Mouse (Mus musculus): Measurements from ENCODE around the gene Hmox2.
"Not testable (repeated sequence)": the region's sequence is repeated elsewhere in the genome, so short reads cannot be mapped to it uniquely, and the experiment has no call there.

Gene Hmox2

GRCm38 (mm10) chr16:4725780-4726527 lies at the start of gene Hmox2:
Hmox2 (plus strand) TSS chr16:4726361.
- peak; percentile 97 to 99 for DNase-seq (ENCODE audit: low spot score in 2 of 2)

- DNase-seq (ENCODE audit: low spot score in 2 of 2): no peak
Measured at GRCm38 (mm10) chr16:4676836-4677235, 49.3 kb upstream of the Hmox2 start.

DNA sequence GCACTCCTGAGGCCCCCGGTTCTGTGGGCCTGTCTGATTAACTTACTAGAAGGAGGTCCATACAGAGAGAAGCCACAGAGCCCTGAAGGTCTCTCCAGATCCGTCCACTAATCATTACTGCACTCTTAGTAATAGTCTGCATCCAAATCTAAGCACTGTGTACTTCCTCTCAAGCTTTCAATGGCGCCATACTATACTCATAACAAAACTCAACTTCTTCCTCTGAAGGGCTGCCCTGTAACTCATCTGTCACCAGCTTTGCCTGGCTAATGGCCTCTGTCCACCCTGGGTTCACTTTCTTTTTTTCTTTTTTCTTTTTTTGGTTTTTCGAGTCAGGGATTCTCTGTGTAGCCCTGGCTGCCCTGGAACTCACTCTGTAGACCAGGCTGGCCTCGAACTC lies 48.1 kb upstream of the Hmox2 start:
- no peak for DNase-seq (ENCODE audit: low spot score in 2 of 2)

DNA sequence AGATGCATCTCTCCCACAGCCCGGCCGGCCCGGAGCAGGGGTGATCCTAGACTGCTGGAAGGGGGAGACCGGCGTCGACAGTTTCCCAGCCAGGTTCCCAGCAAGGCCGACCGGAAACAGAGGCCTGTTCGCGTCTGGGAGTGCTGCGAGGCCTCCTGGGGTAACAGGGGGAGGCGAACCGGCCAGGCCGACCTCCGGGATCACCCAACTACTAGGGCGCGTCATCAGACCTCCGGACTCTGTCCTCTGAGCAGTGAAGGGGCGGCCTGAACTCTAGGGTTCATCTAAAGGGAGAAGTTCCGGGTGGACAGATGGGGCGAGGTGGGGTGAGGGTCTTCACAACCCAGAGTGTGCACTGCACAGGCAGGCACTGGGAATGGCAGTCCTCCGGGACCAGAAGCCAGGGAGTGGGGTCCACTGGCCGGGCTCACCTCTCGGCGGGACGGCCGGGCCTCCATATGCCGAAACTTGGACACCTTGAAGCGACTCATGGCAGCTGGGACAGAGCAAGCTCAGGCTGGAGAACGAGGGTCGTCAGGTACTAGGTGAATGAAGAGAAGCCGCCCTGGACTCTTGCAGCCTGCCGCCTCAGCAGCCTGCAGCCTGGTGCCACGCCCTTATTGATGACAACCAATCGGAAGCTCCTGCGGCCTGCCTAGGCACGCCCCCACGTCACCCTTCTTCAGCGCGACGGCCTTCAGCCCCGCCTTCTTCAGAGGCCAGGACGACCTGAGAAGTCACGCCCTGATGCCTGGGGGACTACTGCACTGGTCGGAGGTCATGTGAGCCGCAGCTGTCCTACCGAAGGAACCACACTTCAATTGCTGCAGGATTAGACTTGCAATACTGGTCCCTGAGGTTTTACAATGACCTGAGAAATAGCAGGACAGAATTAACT lies 46.8 kb upstream of the Hmox2 start, which contains the start of gene Coro7:
Gene Coro7 (minus strand): TSS at position 657 of the 898 bp plus-strand sequence.
- DNase-seq (ENCODE audit: low spot score in 2 of 2): peak; percentile 94

- DNase-seq (ENCODE audit: low spot score in 2 of 2): not testable (repeated sequence)
Measured at GRCm38 (mm10) chr16:4680922-4681455, 45.2 kb upstream of the Hmox2 start.

DNA sequence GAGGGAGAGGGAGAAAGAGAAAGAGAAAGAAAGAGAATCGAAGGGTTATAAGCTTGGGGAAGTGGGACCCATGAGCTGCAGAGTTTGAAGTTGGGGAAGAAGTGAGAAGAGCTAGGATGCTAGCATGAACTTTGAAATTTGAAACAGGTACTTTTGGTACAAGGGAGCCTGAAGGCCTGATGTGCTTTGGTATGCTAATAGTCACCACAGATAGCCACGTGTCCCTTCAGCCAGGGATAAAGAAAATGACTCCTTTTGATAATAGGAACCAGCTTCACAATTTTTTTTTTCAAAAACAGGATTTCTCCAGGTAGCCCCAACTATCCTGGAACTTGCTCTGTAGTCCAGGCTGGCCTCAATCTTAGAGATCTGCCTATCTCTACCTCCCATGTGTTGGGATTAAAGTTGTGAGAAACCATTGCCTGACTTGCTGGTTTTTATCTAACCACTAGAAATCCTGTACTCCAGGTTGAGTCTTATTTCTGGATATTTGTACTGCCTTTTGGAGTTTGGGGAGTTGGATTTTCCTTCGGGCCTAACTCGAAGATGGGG lies 43.5 kb upstream of the Hmox2 start:
- no peak for DNase-seq (ENCODE audit: low spot score in 2 of 2)

DNA sequence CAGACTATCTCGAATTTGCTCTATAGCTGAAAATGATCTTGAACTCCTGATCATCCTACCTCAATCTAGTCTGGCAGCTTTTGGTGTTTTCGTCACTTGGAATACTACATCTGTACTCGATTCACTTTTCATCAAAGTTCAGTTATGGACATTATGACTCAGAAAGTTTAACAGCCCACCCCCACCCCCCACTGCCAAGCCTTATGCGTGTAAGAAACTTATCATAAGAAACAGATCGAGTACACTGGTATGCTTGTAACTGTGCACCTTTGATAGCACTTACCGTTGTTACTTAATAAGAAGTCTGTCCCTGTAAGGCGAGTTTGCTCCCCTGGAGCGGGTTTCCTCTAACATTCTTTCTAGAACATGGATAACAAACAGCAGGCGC lies 43.0 kb upstream of the Hmox2 start:
- no peak for DNase-seq (ENCODE audit: low spot score in 2 of 2)

DNA sequence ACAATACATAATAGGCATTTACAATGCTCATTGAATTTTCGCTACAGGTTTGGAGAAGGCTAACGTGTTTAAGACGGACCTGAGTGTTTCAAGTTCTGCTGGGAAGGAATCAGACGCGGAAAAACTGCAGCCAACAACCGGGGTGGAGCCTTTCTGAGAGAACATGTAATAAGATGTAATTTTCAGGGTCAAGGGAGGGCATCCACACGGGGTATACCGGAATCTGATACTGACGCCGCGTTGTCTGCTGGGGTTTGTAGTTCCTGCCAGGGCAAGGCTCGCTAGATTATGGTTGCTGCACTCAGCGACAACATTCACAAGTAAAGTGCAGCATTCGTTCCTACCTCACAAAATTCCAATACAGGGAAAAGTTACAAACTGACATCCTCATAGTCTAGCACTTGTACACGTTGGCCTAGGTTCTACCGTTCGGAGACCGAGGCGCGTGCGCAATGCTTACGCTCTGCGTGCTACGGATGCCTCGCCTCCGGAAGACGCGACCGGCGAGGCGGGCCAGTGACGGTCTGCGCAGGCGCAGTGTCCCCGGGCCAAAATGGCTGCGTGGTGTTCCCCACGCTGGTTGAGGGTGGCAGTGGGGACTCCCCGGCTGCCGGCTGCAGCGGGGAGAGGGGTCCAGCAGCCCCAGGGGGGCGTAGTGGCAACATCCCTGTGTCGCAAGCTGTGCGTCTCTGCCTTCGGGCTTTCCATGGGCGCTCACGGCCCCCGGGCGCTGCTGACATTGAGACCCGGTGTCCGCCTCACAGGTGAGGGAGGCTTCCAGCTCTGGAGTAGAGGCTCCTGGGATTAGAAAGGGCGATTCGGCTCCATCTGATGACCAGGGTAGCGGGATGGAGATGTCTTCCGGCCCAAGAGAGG lies 42.3 kb upstream of the Hmox2 start:
- peak; percentile 98 to 100 for DNase-seq (ENCODE audit: low spot score in 2 of 2)

DNA sequence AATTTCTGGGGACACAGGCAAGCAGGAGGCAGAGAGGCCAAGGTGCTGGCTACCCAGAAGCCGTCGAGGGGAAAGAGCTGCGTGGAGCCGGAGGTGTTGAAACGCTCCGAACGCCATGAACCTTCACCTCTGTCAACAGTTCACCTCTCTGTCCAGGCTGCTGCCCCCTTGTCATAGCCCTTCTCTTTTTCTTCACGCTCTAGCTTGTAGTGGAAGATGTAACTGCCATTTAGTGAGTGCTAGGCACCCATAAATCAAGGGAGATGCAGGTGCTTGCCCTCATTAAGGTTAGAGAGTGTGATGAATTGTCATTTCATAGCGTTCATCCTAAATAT lies 41.7 kb upstream of the Hmox2 start:
- no peak for DNase-seq (ENCODE audit: low spot score in 2 of 2)

GRCm38 (mm10) chr16:4689371-4689770 lies 36.8 kb upstream of the Hmox2 start:
- DNase-seq (ENCODE audit: low spot score in 2 of 2): not testable (repeated sequence)

DNA sequence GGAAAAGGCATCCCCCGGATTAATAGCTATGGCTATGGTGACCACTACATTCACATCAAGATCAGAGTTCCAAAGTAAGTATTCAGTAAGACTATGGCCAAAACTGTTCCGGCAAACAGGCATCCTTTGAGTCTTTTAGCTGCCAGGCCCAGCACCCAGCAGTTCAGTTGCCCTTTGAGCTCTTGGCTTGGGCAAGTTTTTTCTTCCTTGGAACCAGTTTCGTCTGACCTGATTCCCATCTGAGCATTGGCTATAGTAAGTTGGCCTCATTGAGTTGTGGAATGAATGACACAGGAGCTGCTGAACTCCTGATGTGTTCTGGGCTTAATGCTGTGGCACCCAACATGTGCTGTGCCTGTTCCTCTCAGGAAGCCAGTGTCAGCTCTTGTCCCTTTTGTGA lies 24.9 kb upstream of the Hmox2 start:
- DNase-seq (ENCODE audit: low spot score in 2 of 2): no peak

GRCm38 (mm10) chr16:4702646-4703045 lies 23.5 kb upstream of the Hmox2 start:
- no peak for DNase-seq (ENCODE audit: low spot score in 2 of 2)

DNA sequence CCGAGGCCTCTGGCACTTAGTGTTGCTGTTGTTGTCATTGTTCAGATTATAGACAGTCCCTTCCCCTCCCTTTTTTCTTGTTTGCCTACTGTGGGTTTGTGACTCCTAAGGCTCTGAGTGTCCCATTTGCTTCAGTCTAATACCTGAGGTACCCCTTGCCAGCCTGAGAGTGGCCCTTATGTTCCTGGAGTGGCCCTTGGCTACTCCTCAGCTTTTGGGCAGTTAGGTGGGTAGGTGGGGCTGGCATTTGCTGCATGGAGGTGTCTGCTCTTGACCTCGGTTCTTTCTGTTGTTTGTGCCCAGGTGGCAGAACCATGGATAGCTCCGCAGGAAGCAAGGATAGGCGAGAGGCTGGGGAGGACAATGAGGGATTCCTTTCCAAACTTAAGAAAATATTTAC lies 20.6 kb upstream of the Hmox2 start:
- DNase-seq (ENCODE audit: low spot score in 2 of 2): no peak

DNA sequence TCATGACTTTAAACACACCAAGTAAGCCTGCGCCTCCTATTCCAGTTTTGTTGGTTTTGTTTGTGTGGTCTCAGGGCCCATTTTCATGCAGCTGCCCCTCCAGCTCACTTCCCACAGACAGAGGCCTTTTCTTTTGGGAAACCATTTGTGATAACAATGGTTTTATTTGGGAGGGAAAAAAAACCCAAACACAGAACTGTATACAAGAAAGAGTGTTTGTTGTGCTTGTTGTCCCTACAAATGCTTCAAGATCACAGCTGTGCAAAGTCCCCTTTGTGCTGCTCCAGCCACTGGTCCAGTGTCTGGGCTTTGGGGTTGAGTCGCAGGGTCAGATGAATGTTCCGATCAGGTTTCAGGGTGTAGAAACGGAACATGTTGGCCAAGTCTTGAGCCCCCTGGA lies 15.0 kb upstream of the Hmox2 start:
- no peak for DNase-seq (ENCODE audit: low spot score in 2 of 2)

DNA sequence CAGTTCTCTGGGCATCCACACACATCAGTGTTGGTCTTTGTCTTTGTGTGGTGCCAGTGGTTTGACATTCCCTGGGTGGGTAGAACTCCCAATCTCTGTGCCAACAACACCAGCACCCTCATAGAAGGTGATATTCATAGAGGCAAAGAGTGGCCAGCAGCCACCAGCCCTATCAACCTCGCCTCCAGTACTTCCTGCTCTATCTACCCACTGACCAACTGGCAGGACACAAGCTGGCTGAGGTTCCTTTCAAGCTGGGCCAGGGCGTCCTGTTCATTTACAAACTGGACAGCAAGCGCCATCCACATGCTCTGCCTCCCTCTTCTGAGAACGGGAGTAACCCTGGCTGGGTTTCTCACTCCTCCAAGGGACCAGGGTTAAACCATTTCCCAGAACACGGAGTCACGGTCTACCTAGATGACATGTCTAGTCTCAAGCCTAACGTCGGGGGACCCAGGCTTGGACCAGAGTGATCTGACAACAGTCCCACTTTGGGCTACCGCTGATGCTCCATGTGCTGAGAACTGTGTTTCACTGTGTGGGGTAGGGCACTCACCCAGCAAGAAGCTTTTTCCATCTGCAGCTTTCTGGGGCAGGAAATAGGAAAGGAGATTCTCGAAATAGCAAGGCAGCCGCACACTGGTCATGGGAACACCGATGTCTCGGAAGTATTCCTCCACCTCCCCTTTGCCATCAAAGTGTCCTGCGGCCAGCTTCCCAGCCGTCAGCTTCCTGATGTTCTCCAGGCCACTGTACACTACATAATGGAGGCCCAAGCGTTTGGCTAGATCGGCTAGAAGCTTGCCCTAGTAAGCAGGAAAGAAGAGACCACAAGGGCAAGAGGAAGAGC lies 12.1 kb upstream of the Hmox2 start:
- DNase-seq (ENCODE audit: low spot score in 2 of 2): no peak

- DNase-seq (ENCODE audit: low spot score in 2 of 2): no peak
Measured at GRCm38 (mm10) chr16:4717866-4718265, 8.3 kb upstream of the Hmox2 start.

DNA sequence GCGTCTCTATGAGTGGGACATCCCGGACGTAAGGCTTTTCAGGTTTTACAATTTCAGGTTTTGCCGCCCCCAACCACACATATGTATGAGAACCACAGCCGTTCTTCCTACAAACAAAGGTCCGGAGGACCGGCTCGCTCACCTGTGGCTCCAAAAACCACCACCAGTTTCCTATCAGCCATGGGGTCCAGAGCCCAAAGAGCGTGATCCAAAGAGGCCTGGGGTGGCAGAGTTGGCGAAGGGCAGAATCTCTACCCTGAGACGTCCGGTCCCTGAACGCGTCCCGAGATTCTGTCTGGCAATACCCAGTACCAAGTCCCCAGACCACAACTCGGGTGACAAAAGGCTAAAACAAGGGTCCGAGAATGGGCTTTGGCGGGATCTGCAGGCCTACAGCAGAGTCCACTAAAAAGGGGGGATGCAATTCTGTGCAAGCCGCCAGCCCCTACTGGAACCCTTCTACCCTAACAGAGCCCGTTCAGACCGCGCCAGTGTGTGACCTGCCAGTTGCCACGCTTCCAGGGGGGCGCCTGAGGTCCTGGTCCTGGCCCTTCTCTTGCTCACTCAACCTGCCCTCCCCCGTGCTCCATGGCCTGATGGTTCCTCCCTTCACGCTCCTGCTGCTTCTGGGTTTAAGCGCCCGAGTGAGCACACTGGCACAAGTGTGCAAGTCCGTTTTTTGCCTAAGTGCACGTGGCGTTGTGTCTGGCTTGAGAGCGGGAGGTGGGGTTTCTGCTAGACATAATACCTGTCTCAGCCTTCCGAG lies 7.2 kb upstream of the Hmox2 start, which contains the start of gene Nmral1:
Gene Nmral1 (minus strand): TSS at position 604 of the 766 bp plus-strand sequence.
- peak; percentile 73 to 87 for DNase-seq (ENCODE audit: low spot score in 2 of 2)

DNA sequence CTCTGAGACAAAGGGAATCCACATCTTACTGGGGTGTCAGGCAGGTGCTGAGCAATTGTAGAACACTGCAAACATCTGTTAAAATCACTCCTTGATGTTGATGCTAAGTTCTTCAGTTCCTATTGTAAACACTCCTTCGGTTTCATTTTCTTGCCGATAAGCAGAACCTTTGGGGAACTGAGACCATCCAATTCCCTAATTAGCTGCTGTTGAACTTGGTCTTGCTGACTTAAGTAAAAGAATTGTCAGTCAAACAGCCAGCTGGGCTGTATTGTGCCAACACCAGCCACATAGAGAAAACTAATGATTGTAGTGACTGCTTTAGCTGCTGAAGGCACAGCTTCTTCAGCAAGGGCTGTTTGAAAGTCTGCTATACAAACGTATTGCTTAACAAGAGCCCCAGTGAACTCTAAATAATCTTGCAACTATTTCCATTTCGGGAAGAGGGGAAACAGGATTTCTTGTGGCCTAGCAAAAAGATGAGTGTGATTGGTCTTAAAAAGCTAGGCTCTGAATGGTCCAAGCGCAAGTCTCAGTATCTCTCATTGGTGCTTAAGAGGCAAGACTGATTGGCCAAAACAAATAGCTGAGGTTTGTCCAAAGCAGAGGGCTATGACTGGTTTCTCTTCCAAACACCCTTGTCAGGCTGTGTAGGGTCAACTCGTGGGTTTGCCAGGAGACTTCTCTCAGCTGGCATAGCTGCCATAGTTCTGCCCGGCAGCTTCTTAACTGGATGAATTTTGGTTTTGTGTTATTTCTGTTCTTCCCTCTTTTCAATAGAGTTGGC lies 3.8 kb upstream of the Hmox2 start:
- no peak for DNase-seq (ENCODE audit: low spot score in 2 of 2)

DNA sequence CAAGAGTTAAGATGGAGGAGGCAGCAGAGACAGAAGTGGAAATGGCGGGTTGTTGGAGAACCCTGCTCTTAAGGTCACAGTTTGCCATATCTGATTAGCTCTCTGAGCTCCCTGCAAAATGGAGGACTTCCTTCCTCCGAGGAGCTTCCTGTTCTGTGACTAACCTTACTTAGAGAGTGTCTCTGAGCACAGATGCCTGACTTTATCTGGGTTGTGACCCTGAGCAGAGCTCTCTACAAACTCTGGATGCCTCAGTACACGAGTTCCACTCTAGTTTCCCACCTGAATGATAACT lies 3.3 kb upstream of the Hmox2 start:
- no peak for DNase-seq (ENCODE audit: low spot score in 2 of 2)
